Mouse (Mus musculus) hindbrain, embryonic 13.5 days (tissue): ENCODE results near the gene Cptp. TPM values are rescaled to one million over a fixed set of nuclear protein-coding genes. Genes with fewer than 3 reads are reported as not detected.

Source experiments
- microRNA-seq: library from miRNA; unstranded; fragments of <30 nt; microRNA quantifications from one replicate; pipeline ENCODE4, GENCODE M21; 2016
- polyA plus RNA-seq: library from polyadenylated mRNA; unstranded; fragments of >200 nt; fragmentation: Nextera tagmentation; extraction: Ambion mirVana; gene quantifications from 2 replicates; pipeline ENCODE4 v1.2.1, GENCODE M21; 2015

The Cptp gene
- polyA plus RNA-seq, 1 experiment from 2014 or later, result 23.3 TPM

Small RNA genes lying within 50 kb of the gene (microRNA-seq; reads per million reads assigned to microRNA genes)
- gene Gm22991, result not detected

Other genes with a start within 250 kb of the Cptp start
- 65.2 and 65.8 TPM in 2 replicates for gene Cdk11b, start 244.6 kb downstream of the Cptp start, polyA plus RNA-seq
- not detected in 2 replicates for gene Gm10563, start 224.0 kb downstream of the Cptp start, polyA plus RNA-seq
- gene Mmp23, start 216.1 kb downstream of the Cptp start, polyA plus RNA-seq, result 3.9 and 4.5 TPM in 2 replicates
- gene Mib2, start 200.2 kb downstream of the Cptp start, polyA plus RNA-seq, result 39.4 and 40.3 TPM in 2 replicates
- gene Fndc10, start 175.1 kb downstream of the Cptp start, polyA plus RNA-seq, result 7.5 and 7.9 TPM in 2 replicates
- 171 and 177 TPM in 2 replicates for gene Ssu72, start 164.6 kb downstream of the Cptp start, polyA plus RNA-seq
- gene Tmem240, start 134.6 kb downstream of the Cptp start, polyA plus RNA-seq, result 11.6 and 12.0 TPM in 2 replicates
- 78.1 and 82.3 TPM in 2 replicates for gene Atad3a, start 108.3 kb downstream of the Cptp start, polyA plus RNA-seq
- gene Vwa1, start 94.7 kb downstream of the Cptp start, polyA plus RNA-seq, result 23.2 and 24.4 TPM in 2 replicates
- gene Tmem88b, start 83.6 kb downstream of the Cptp start, polyA plus RNA-seq, result 0.49 and 0.62 TPM in 2 replicates
- not detected in 2 replicates for gene Ankrd65, start 79.0 kb downstream of the Cptp start, polyA plus RNA-seq
- gene Mrpl20, start 66.6 kb downstream of the Cptp start, polyA plus RNA-seq, result 253 and 261 TPM in 2 replicates
- 171 and 173 TPM in 2 replicates for gene Ccnl2, start 57.0 kb downstream of the Cptp start, polyA plus RNA-seq
- 142 and 148 TPM in 2 replicates for gene Aurkaip1, start 38.2 kb downstream of the Cptp start, polyA plus RNA-seq
- 30.8 and 34.4 TPM in 2 replicates for gene Mxra8, start 29.8 kb downstream of the Cptp start, polyA plus RNA-seq
- 7.8 and 8.5 TPM in 2 replicates for gene Dvl1, start 22.0 kb downstream of the Cptp start, polyA plus RNA-seq
- 0.47 and 0.57 TPM in 2 replicates for gene Tas1r3, start 6.1 kb downstream of the Cptp start, polyA plus RNA-seq
- 74.8 and 79.2 TPM in 2 replicates for gene Ints11, start 106 bp upstream of the Cptp start, polyA plus RNA-seq
- 52.6 and 54.8 TPM in 2 replicates for gene Pusl1, start 22.3 kb upstream of the Cptp start, polyA plus RNA-seq
- gene Acap3, start 22.4 kb upstream of the Cptp start, polyA plus RNA-seq, result 71.0 and 77.0 TPM in 2 replicates
- 123 and 127 TPM in 2 replicates for gene Ube2j2, start 74.4 kb upstream of the Cptp start, polyA plus RNA-seq
- gene C1qtnf12, start 92.9 kb upstream of the Cptp start, polyA plus RNA-seq, result 9.2 and 12.3 TPM in 2 replicates
- gene B3galt6, start 123.2 kb upstream of the Cptp start, polyA plus RNA-seq, result 26.6 and 27.6 TPM in 2 replicates
- gene Sdf4, start 123.4 kb upstream of the Cptp start, polyA plus RNA-seq, result 126 and 127 TPM in 2 replicates
- gene Tnfrsf4, start 144.4 kb upstream of the Cptp start, polyA plus RNA-seq, result 0.55 and 1.0 TPM in 2 replicates
- gene Tnfrsf18, start 156.7 kb upstream of the Cptp start, polyA plus RNA-seq, result 2.3 and 2.9 TPM in 2 replicates
- gene Ttll10, start 190.0 kb upstream of the Cptp start, polyA plus RNA-seq, result not detected in 2 replicates
- 32.1 and 32.7 TPM in 2 replicates for gene 9430015G10Rik, start 240.5 kb upstream of the Cptp start, polyA plus RNA-seq